In genomic region chr14:8346255-8346997, GRCm38 (mm10) we compare ENCODE assay signal across 7 mouse cellular contexts. TPM values are rescaled to one million over a fixed set of nuclear protein-coding genes. Genes with fewer than 3 reads are reported as not detected.
DNase-seq lines count a peak whose midpoint lies in the region; ATAC-seq lines count a peak whose summit lies in the region.

No protein-coding gene starts in this region.

- no peak overlapping the region for H3K4me3 ChIP-seq in intestine, embryonic 16.5 days (ENCODE audit: low read length)
- H3K4me3 ChIP-seq in midbrain, embryonic 14.5 days (replicated peaks; ENCODE audit: low read depth, low read length) = no peak overlapping the region

- no peaks in the 10 kb centered on the region for H3K36me3 ChIP-seq in intestine, embryonic 16.5 days (ENCODE audit: control insufficient read depth, insufficient read depth, low read length)
- H3K36me3 ChIP-seq in midbrain, embryonic 14.5 days (ENCODE audit: control insufficient read depth, insufficient read depth, low read length) = no peaks in the 10 kb centered on the region

- intact Hi-C loops in gastrocnemius, postnatal 36 days (cut with DNase I) = no loop called here
- intact Hi-C loops in left cerebral cortex, postnatal 14 days (cut with DNase I) = loop anchor here (2.0 to 10.0 kb wide), 6 partner anchors 84 to 384 kb away; no protein-coding TSS in a partner anchor

- H3K27ac ChIP-seq in intestine, embryonic 16.5 days (ENCODE audit: low read length) = no peak overlapping the region
- H3K27ac ChIP-seq in midbrain, embryonic 14.5 days (replicated peaks; ENCODE audit: low read depth, low read length) = no peak overlapping the region

- 23% methylated on average over 7 of the region's 7 CpGs for WGBS in intestine, embryonic 16.5 days
- WGBS in midbrain, embryonic 14.5 days = 20% methylated on average over 7 of the region's 7 CpGs

- H3K9me3 ChIP-seq in intestine, embryonic 16.5 days (ENCODE audit: control insufficient read depth, low read length) = no peaks in the 10 kb centered on the region
- H3K9me3 ChIP-seq in midbrain, embryonic 14.5 days (ENCODE audit: control insufficient read depth, low read length) = no peaks in the 10 kb centered on the region

- no peak overlapping the region for H3K4me2 ChIP-seq in intestine, embryonic 16.5 days (ENCODE audit: low read depth, low read length)
- H3K4me2 ChIP-seq in midbrain, embryonic 14.5 days (ENCODE audit: low read length) = no peak overlapping the region

- peak; percentile 75 for ATAC-seq in intestine, embryonic 16.5 days
- peak; percentile 37; the same call in 1 of the 2 replicates for ATAC-seq in midbrain, embryonic 14.5 days (ENCODE audit: low FRiP score, low TSS enrichment)

- no peaks in the 10 kb centered on the region for H3K27me3 ChIP-seq in intestine, embryonic 16.5 days (replicated peaks; ENCODE audit: control insufficient read depth, insufficient read depth, low read length)
- no peaks in the 10 kb centered on the region for H3K27me3 ChIP-seq in midbrain, embryonic 14.5 days (ENCODE audit: control insufficient read depth, insufficient read depth, low read length)

- H3K4me1 ChIP-seq in intestine, embryonic 16.5 days (ENCODE audit: control insufficient read depth, insufficient read depth, low read length) = no peaks in the 10 kb centered on the region
- H3K4me1 ChIP-seq in midbrain, embryonic 14.5 days (ENCODE audit: control insufficient read depth, insufficient read depth, low read length) = no peaks in the 10 kb centered on the region

- H3K9ac ChIP-seq in intestine, embryonic 16.5 days (ENCODE audit: low read depth, low read length) = no peak overlapping the region
- no peak overlapping the region for H3K9ac ChIP-seq in midbrain, embryonic 14.5 days (replicated peaks; ENCODE audit: low read length)

- DNase-seq in adrenal gland, adult 8-10 months = peak; percentile 67
- peak; percentile 95 for DNase-seq in embryo, embryonic 10.5 days (ENCODE audit: low spot score)
- DNase-seq in gastrocnemius, postnatal 36 days = peak; percentile 77 to 79
- peak; percentile 75 to 88 for DNase-seq in left cerebral cortex, postnatal 14 days (ENCODE audit: low spot score in 2 of 2)
- peak; percentile 90 for DNase-seq in midbrain, embryonic 14.5 days
- peak; percentile 33 to 79 for DNase-seq in spleen, adult 18-20 months

RNA-seq across cellular contexts. Expression of gene Fam107a, which starts 28.6 kb away (rescaled TPM):
- total RNA-seq in adrenal gland, adult 8-10 months (2022) = 1 to 10 TPM; 3.7 to 6.7 (median 5.6) TPM
- 1 to 10 TPM; 2.7 to 6.1 TPM for total RNA-seq in gastrocnemius, postnatal 36 days (2021)
- 0.21 and 0.24 TPM in 2 replicates for polyA plus RNA-seq in intestine, embryonic 16.5 days (2015; fragmentation: Nextera tagmentation; extraction: Ambion mirVana)
- total RNA-seq in left cerebral cortex, postnatal 14 days (2021) = 100 to 1,000 TPM; 139 to 201 TPM
- 0.08 TPM in 2 replicates for polyA plus RNA-seq in midbrain, embryonic 14.5 days (2014; fragmentation: Nextera tagmentation; extraction: Ambion mirVana)

RNA-seq across cellular contexts. Expression of gene Oit1, which starts 32.1 kb away (rescaled TPM):
- total RNA-seq in adrenal gland, adult 8-10 months (2022) = not detected
- not detected for total RNA-seq in gastrocnemius, postnatal 36 days (2021)
- polyA plus RNA-seq in intestine, embryonic 16.5 days (2015; fragmentation: Nextera tagmentation; extraction: Ambion mirVana) = 13.2 and 23.1 TPM in 2 replicates
- total RNA-seq in left cerebral cortex, postnatal 14 days (2021) = not detected
- polyA plus RNA-seq in midbrain, embryonic 14.5 days (2014; fragmentation: Nextera tagmentation; extraction: Ambion mirVana) = 0.18 TPM in 1 of 2 replicates, not detected in the other

Comparison
In these comparisons a context has a peak if more than half of its experiments do, and no peak if none do; other contexts are left out.
1. RNA of gene Fam107a, which starts 28.6 kb away (total RNA-seq): 139 to 201 TPM in left cerebral cortex, postnatal 14 days; 3.7 to 6.7 TPM in adrenal gland, adult 8-10 months and 2.7 to 6.1 TPM in gastrocnemius, postnatal 36 days; every median in the first group is over 10 times any median in the second.
2. Peak in every context shown above with its lines, with median percentiles within 50 percentile points of each other: DNase-seq.